Mouse (Mus musculus) embryonic facial prominence, embryonic 14.5 days (tissue): ENCODE measurements around the gene Myrf. TPM values are rescaled to one million over a fixed set of nuclear protein-coding genes. Genes with fewer than 3 reads are reported as not detected.
"Not testable (repeated sequence)": the region's sequence is repeated elsewhere in the genome, so short reads cannot be mapped to it uniquely, and the experiment has no call there.

Experiments used
- ATAC-seq: fragments of 200-750 bp; cut with Nextera tagmentation; 2 replicates; pipeline ENCODE4 v1.8.0; 2017; ENCODE audit warnings: low read depth, moderate number of reproducible peaks, moderate TSS enrichment
- DNase-seq: peaks from one replicate; pipeline ENCODE4 v3.0.0-alpha.2; 2015; ENCODE audit warnings: low spot score
- H3K27ac ChIP-seq: fragments of 300-500 bp; sonication (generic); replicated peaks from 2 replicates; pipeline ENCODE4 v1.5.1; 2014; ENCODE audit warnings: low read depth, mild to moderate bottlenecking, low read length, moderate library complexity
- H3K27me3 ChIP-seq: fragments of 300-500 bp; sonication (generic); replicated peaks from 2 replicates; pipeline ENCODE4 v1.6.1; 2014; ENCODE audit warnings: low read length; ENCODE audit not compliant: control insufficient read depth, insufficient read depth
- H3K36me3 ChIP-seq: fragments of 300-500 bp; sonication (generic); 2 replicates; pipeline ENCODE4 v1.6.1; 2014; ENCODE audit warnings: low read length, mixed read lengths; ENCODE audit not compliant: control insufficient read depth, insufficient read depth
- H3K4me1 ChIP-seq: fragments of 300-500 bp; sonication (generic); 2 replicates; pipeline ENCODE4 v1.6.1; 2014; ENCODE audit warnings: antibody characterized with exemption, low read length; ENCODE audit not compliant: control insufficient read depth, insufficient read depth
- H3K4me2 ChIP-seq: fragments of 300-500 bp; sonication (generic); 2 replicates; pipeline ENCODE4 v1.6.1; 2014; ENCODE audit warnings: low read depth, mild to moderate bottlenecking, low read length, moderate library complexity, mixed read lengths
- H3K4me3 ChIP-seq: fragments of 300-500 bp; sonication (generic); 2 replicates; pipeline ENCODE4 v1.5.1; 2014; ENCODE audit warnings: low read depth, mild to moderate bottlenecking, low read length
- H3K9ac ChIP-seq: fragments of 300-500 bp; sonication (generic); 2 replicates; pipeline ENCODE4 v1.6.1; 2014; ENCODE audit warnings: low read depth, mild to moderate bottlenecking, low read length, moderate library complexity, mixed read lengths
- H3K9me3 ChIP-seq: fragments of 300-500 bp; sonication (generic); 2 replicates; pipeline ENCODE4 v1.6.1; 2016; ENCODE audit warnings: low read length; ENCODE audit not compliant: control insufficient read depth
- WGBS: fragments of 180-500 bp; shearing (Covaris S2); extraction: QIAGEN DNeasy Blood & Tissue Kit; methylation state at CpG from one replicate; pipeline ENCODE4 v1.1.7; 2014; 5-methylcytosine and 5-hydroxymethylcytosine counted together
- microRNA-seq: library from miRNA; unstranded; fragments of <30 nt; microRNA quantifications from one replicate; pipeline ENCODE4, GENCODE M21; 2016; ENCODE audit warnings: borderline number of aligned reads
- polyA plus RNA-seq: library from polyadenylated mRNA; unstranded; fragments of >200 nt; fragmentation: Nextera tagmentation; extraction: Ambion mirVana; gene quantifications from 2 replicates; pipeline ENCODE4 v1.2.1, GENCODE M21; 2014

Myrf gene
- polyA plus RNA-seq, 1 experiment from 2014 or later = 0.96 TPM

GRCm38 (mm10) chr19:10167951-10168350 is 72.6 kb downstream of the Myrf start:
- no peak overlapping the region for H3K4me2 ChIP-seq
- no peak for DNase-seq
- no peaks in the 10 kb centered on the region for H3K4me1 ChIP-seq
- H3K27me3 ChIP-seq = no peaks in the 10 kb centered on the region
- no peaks in the 10 kb centered on the region for H3K9me3 ChIP-seq
- no peak overlapping the region for H3K4me3 ChIP-seq
- H3K27ac ChIP-seq = no peak overlapping the region
- ATAC-seq = no peak
- WGBS = 87% methylated on average over 1 of the region's 1 CpGs
- H3K36me3 ChIP-seq = no peaks in the 10 kb centered on the region
- H3K9ac ChIP-seq = no peak overlapping the region

- Histone ChIP-seq H3K36me3 (no peaks in the 10 kb centered on the region), H3K27ac (no peak overlapping the region), H3K9ac (no peak overlapping the region), H3K9me3 (no peaks in the 10 kb centered on the region), H3K4me2 (no peak overlapping the region), H3K4me3 (no peak overlapping the region), H3K4me1 (no peaks in the 10 kb centered on the region), H3K27me3 (no peaks in the 10 kb centered on the region)
- no peak for DNase-seq
- ATAC-seq = no peak
- 68% methylated on average over 4 of the region's 4 CpGs for WGBS
Observed at GRCm38 (mm10) chr19:10167112-10167511, 73.4 kb downstream of the Myrf start.

DNA sequence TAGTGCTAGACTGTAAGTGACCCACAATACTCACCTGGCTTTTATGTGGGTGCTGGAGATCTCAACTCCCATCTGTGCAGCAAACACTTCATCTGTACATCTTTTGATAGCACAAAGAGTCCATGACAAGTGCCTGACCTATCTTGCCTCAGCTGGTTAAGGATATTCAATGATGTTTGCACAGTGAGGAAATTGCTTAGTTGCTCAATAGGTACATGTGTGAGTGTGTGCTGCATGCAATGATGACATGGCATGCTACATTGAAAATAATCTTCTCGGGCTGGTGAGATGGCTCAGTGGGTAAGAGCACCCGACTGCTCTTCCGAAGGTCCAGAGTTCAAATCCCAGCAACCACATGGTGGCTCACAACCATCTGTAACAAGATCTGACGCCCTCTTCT is 74.6 kb downstream of the Myrf start:
- not testable (repeated sequence) for H3K27me3 ChIP-seq, H3K4me3 ChIP-seq, ATAC-seq, H3K9ac ChIP-seq, H3K4me2 ChIP-seq, H3K9me3 ChIP-seq, H3K4me1 ChIP-seq, H3K27ac ChIP-seq, H3K36me3 ChIP-seq, DNase-seq
- 89% methylated on average over 4 of the region's 4 CpGs for WGBS

GRCm38 (mm10) chr19:10163896-10164295 is 76.7 kb downstream of the Myrf start:
- Histone ChIP-seq H3K36me3 (no peaks in the 10 kb centered on the region), H3K4me3 (no peak overlapping the region), H3K27me3 (no peaks in the 10 kb centered on the region), H3K4me1 (no peaks in the 10 kb centered on the region), H3K4me2 (no peak overlapping the region), H3K9me3 (no peaks in the 10 kb centered on the region), H3K9ac (no peak overlapping the region), H3K27ac (no peak overlapping the region)
- DNase-seq = no peak
- WGBS = 80% methylated on average over 3 of the region's 3 CpGs
- no peak for ATAC-seq

Small RNA genes within 50 kb of the gene (microRNA-seq; reads per million reads assigned to microRNA genes)
- gene Mir6993 = not detected

Other genes with a start within 250 kb of the Myrf start
- 1.5 and 2.2 TPM in 2 replicates for gene Best1, start 239.1 kb downstream of the Myrf start, polyA plus RNA-seq
- gene Rab3il1, start 239.1 kb downstream of the Myrf start, polyA plus RNA-seq = 48.1 and 54.4 TPM in 2 replicates
- gene Fads3, start 199.2 kb downstream of the Myrf start, polyA plus RNA-seq = 15.6 and 20.9 TPM in 2 replicates
- 23.4 and 28.4 TPM in 2 replicates for gene Fads2, start 139.0 kb downstream of the Myrf start, polyA plus RNA-seq
- 73.6 and 79.5 TPM in 2 replicates for gene Fads1, start 57.9 kb downstream of the Myrf start, polyA plus RNA-seq
- gene Tmem258, start 36.7 kb downstream of the Myrf start, polyA plus RNA-seq = 482 and 563 TPM in 2 replicates
- gene Fen1, start 36.6 kb downstream of the Myrf start, polyA plus RNA-seq = 52.7 and 63.0 TPM in 2 replicates
- 2.8 and 2.9 TPM in 2 replicates for gene Dagla, start 64.1 kb upstream of the Myrf start, polyA plus RNA-seq
- gene Syt7, start 148.3 kb upstream of the Myrf start, polyA plus RNA-seq = 1.4 and 2.0 TPM in 2 replicates
- 0.68 and 1.4 TPM in 2 replicates for gene Lrrc10b, start 216.7 kb upstream of the Myrf start, polyA plus RNA-seq
- 0.45 and 2.5 TPM in 2 replicates for gene Ppp1r32, start 242.2 kb upstream of the Myrf start, polyA plus RNA-seq